Mouse (Mus musculus): ENCODE measurements around the gene Gli1. TPM values are rescaled to one million over a fixed set of nuclear protein-coding genes. Genes with fewer than 3 reads are reported as not detected.

The Gli1 gene
- 0.55 and 1.0 TPM in 2 replicates for polyA plus RNA-seq (2014; fragmentation: Nextera tagmentation; extraction: Ambion mirVana)

DNA sequence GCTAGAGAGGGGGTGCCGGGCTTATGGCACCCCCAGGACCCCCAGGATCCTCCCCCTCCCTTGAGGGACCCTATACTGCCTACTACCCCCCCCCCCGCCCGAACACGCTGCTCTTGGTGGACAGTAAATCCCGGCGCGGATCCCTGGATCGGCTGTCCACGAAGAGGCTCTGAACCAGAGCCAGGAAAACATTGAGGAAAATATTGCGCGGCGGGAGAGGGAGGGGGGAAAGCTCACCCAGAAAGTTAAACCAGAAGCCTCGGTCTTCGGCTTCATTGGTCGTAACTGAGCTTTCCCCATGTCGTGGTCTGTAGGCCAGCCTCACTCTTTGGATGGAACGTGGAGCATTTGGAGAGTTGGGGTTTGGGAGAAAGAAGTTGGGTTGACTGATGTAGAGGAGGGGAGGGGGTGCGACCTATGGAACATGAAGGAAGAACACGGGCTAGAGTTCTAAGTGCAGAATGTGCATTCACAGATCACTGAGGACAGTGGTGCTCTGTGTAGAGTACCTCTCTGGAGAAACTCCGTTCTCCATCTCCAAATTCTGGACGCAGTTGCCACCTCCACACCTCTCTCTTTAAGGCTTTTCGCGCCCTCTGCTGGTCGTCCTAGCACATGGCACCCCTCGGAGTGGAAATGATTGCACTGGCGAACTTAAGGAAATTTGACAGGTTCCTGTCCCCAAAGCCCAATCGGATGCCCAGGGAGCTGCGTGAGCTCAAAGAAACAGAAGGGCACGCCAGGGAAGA is at the start of gene Gli1:
Gli1 (minus strand) TSS at position 84 of the 749 bp plus-strand sequence.
- H3K4me1 ChIP-seq (ENCODE audit: control insufficient read depth, insufficient read depth, low read length), result peaks cover 23% of the 10 kb centered on the region
- peak within 1 kb of the TSS; percentile 64 for H3K4me2 ChIP-seq (ENCODE audit: low read length)
- H3K36me3 ChIP-seq (ENCODE audit: control insufficient read depth, insufficient read depth, low read length), result no peaks in the 10 kb centered on the region
- peak within 1 kb of the TSS; percentile 29 for H3K4me3 ChIP-seq (ENCODE audit: low read depth, low read length)
- H3K27me3 ChIP-seq (replicated peaks; ENCODE audit: control insufficient read depth, insufficient read depth, low read length), result peaks cover 23% of the 10 kb centered on the region; the same call in 1 of the 2 replicates
- under 1% methylated on average over 29 of the region's 29 CpGs for WGBS
- no peaks in the 10 kb centered on the region for H3K9me3 ChIP-seq (replicated peaks; ENCODE audit: control insufficient read depth, low read length)
- H3K27ac ChIP-seq (ENCODE audit: low read depth, low read length), result no peak within 1 kb of the TSS
- ATAC-seq, result peak; percentile 53
- H3K9ac ChIP-seq (ENCODE audit: low read length), result no peak within 1 kb of the TSS
- peak; percentile 82 for DNase-seq (ENCODE audit: low spot score)

DNA sequence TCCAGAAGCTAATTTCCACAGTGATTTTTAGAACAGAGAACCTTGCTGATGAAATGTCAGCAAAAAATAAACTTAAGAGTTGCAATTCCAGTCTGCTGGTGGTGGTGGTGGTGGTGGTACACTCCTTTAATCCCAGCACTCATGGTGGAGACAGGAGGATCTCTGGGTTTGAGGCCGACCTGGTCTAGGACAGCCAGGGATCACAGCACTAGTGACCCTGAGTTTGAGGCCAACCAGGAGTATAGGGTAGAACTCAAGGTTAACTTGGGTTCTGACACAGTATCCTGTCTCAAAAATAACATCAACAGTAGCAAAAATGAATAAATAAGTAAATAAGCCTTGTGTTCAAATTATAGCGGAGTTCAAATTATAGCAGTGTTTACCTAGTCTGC is 40.0 kb upstream of the Gli1 start:
- Histone ChIP-seq H3K27ac (ENCODE audit: low read depth, low read length) (no peak overlapping the region), H3K4me2 (ENCODE audit: low read length) (peak overlapping the region; percentile 64), H3K4me3 (ENCODE audit: low read depth, low read length) (peak overlapping the region; percentile 63), H3K36me3 (ENCODE audit: control insufficient read depth, insufficient read depth, low read length) (no peaks in the 10 kb centered on the region), H3K9me3 (replicated peaks; ENCODE audit: control insufficient read depth, low read length) (no peaks in the 10 kb centered on the region), H3K4me1 (ENCODE audit: control insufficient read depth, insufficient read depth, low read length) (peaks cover 9% of the 10 kb centered on the region), H3K9ac (ENCODE audit: low read length) (peak overlapping the region; percentile 91), H3K27me3 (replicated peaks; ENCODE audit: control insufficient read depth, insufficient read depth, low read length) (no peaks in the 10 kb centered on the region)
- no peak for ATAC-seq
- no peak for DNase-seq (ENCODE audit: low spot score)
- 52% methylated on average over 2 of the region's 2 CpGs for WGBS

DNA sequence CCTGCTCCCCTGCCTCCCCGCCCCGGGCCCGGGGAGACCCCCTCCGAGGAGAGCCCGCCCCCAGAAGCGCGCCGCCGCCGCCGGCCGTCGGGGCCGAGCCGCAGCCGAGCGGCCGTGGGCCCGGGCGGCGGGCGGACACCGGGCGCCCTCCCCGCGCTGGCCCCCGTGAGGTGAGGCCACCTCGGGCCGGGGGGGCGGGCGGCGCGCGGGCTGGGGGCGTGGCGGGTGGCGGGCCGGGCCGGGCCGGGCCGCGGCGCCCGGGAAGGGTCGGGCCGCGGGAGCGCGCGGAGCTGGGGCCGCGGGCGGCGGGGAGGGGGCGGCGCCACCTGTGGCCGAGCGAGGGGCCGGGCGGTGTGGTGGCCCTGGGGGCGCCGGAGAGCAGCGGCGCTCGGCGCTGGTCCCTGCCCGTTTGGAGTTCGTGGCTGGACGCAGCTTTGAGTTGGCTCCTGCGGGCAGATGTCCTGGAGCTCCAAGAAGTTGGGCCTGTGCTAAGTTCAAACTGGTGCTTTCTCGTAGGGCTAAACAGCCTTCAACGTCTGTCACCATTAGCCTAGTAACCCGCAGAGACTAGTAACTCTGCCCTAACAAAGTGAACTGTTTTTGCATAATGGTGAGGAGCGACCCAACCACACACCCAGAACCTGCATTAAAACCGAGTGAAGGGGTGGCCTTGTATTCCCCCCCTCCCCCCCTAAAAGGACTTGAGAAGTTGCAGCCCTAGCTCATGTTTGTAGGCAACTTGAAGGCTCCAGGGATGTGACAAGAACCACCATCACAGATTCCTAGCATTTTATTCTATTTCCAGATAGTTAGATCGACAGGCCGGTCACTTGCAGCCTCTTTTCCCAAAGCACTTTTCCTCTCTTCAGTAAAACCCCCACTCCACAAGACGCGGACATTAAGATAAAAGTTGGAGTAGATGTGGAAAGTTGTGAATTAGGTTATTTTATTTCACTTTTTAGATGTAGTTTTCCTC is 39.3 kb upstream of the Gli1 start:
- WGBS, result under 1% methylated on average over 36 of the region's 79 CpGs
- H3K9me3 ChIP-seq (replicated peaks; ENCODE audit: control insufficient read depth, low read length), result no peaks in the 10 kb centered on the region
- peak overlapping the region; percentile 64 for H3K4me2 ChIP-seq (ENCODE audit: low read length)
- ATAC-seq (peak; percentile 73), DNase-seq (ENCODE audit: low spot score) (peak; percentile 67)
- peaks cover 9% of the 10 kb centered on the region for H3K4me1 ChIP-seq (ENCODE audit: control insufficient read depth, insufficient read depth, low read length)
- peak overlapping the region; percentile 63 for H3K4me3 ChIP-seq (ENCODE audit: low read depth, low read length)
- H3K9ac ChIP-seq (ENCODE audit: low read length), result peak overlapping the region; percentile 91
- peak overlapping the region; percentile 96 for H3K27ac ChIP-seq (ENCODE audit: low read depth, low read length)
- H3K36me3 ChIP-seq (ENCODE audit: control insufficient read depth, insufficient read depth, low read length), result no peaks in the 10 kb centered on the region
- H3K27me3 ChIP-seq (replicated peaks; ENCODE audit: control insufficient read depth, insufficient read depth, low read length), result no peaks in the 10 kb centered on the region

DNA sequence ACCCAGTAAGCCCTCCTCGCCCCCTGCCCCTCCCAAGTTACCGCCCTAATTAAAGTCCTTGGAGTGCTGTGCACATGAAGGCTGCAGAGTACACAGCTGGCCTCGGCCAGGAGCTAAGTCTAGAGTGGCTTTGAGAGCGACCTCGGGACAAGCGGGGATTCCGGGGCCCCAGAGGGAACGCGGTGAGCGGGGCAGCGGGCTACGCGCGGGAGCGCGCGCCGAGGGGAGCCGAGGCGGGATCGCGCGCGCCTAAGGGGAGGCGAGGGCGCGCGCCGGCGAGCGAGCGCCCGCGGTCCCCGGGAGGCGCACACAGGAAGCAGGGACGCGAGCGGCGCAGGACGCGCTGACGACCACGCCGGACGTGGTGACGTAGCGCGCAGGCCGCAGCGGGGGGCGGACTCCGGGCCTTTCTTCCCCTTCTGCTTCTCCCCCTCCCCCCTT is 38.5 kb upstream of the Gli1 start, which contains the start of gene R3hdm2:
R3hdm2 (plus strand) TSS at position 77 of the 441 bp plus-strand sequence.
- ATAC-seq, result peak; percentile 97
- Histone ChIP-seq H3K4me3 (ENCODE audit: low read depth, low read length) (peak within 1 kb of the TSS; percentile 63), H3K4me1 (ENCODE audit: control insufficient read depth, insufficient read depth, low read length) (peaks cover 9% of the 10 kb centered on the region), H3K27me3 (replicated peaks; ENCODE audit: control insufficient read depth, insufficient read depth, low read length) (no peaks in the 10 kb centered on the region), H3K27ac (ENCODE audit: low read depth, low read length) (peak within 1 kb of the TSS; percentile 96), H3K9ac (ENCODE audit: low read length) (peak within 1 kb of the TSS; percentile 91), H3K4me2 (ENCODE audit: low read length) (peak within 1 kb of the TSS; percentile 64), H3K9me3 (replicated peaks; ENCODE audit: control insufficient read depth, low read length) (no peaks in the 10 kb centered on the region), H3K36me3 (ENCODE audit: control insufficient read depth, insufficient read depth, low read length) (no peaks in the 10 kb centered on the region)
- peak; percentile 97 for DNase-seq (ENCODE audit: low spot score)
- under 1% methylated on average over 30 of the region's 53 CpGs for WGBS

DNA sequence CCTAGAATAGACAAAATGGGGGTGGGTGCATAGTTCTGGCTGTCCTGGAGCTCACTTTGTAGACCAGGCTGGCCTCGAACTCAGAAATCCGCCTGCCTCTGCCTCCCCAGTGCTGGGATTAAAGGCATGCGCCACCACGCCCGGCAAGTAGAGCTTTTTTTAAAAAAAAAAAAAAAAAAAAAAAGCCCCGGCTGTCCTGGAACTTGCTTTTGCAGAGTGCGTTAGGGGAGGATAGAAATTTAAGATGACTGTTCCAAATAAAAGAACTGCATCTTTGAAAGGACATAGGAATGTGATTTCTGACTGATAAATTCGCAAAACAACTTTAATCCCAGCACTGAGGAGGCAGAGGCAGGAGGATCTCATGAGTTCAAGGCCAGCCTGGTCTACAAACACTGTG is 37.9 kb upstream of the Gli1 start:
- 87% methylated on average over 8 of the region's 8 CpGs for WGBS
- ATAC-seq (no peak), DNase-seq (ENCODE audit: low spot score) (no peak)
- no peaks in the 10 kb centered on the region for H3K9me3 ChIP-seq (replicated peaks; ENCODE audit: control insufficient read depth, low read length)
- peak overlapping the region; percentile 91 for H3K9ac ChIP-seq (ENCODE audit: low read length)
- H3K27me3 ChIP-seq (replicated peaks; ENCODE audit: control insufficient read depth, insufficient read depth, low read length), result no peaks in the 10 kb centered on the region
- H3K27ac ChIP-seq (ENCODE audit: low read depth, low read length), result peak overlapping the region; percentile 96; the same call in 1 of the 2 replicates
- H3K4me3 ChIP-seq (ENCODE audit: low read depth, low read length), result peak overlapping the region; percentile 63
- no peaks in the 10 kb centered on the region for H3K36me3 ChIP-seq (ENCODE audit: control insufficient read depth, insufficient read depth, low read length)
- peaks cover 9% of the 10 kb centered on the region for H3K4me1 ChIP-seq (ENCODE audit: control insufficient read depth, insufficient read depth, low read length)
- H3K4me2 ChIP-seq (ENCODE audit: low read length), result peak overlapping the region; percentile 58

DNA sequence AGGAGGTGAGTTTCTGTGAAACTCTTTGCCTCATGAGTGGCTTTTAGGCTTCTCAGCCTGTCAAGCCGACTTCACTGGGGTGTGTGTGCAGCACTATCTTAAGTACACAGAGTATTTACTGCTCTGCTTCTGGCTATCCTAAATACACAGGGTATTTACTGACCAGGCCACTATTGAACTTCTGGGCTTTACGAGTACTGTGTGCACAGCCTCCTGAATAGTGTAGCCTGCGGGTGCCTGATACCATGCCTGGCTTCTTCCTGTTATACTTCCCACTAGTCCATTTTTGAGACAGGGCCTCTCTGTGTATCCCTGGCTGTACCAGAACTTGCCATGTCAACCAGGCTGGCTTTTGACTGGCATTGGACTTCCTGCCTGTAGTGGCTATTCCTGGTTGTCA is 35.9 kb upstream of the Gli1 start:
- 75% methylated on average over 3 of the region's 3 CpGs for WGBS
- Histone ChIP-seq H3K4me2 (ENCODE audit: low read length) (no peak overlapping the region), H3K36me3 (ENCODE audit: control insufficient read depth, insufficient read depth, low read length) (no peaks in the 10 kb centered on the region), H3K9ac (ENCODE audit: low read length) (no peak overlapping the region), H3K27ac (ENCODE audit: low read depth, low read length) (no peak overlapping the region), H3K9me3 (replicated peaks; ENCODE audit: control insufficient read depth, low read length) (no peaks in the 10 kb centered on the region), H3K27me3 (replicated peaks; ENCODE audit: control insufficient read depth, insufficient read depth, low read length) (no peaks in the 10 kb centered on the region), H3K4me1 (ENCODE audit: control insufficient read depth, insufficient read depth, low read length) (peaks cover 7% of the 10 kb centered on the region), H3K4me3 (ENCODE audit: low read depth, low read length) (no peak overlapping the region)
- no peak for ATAC-seq
- DNase-seq (ENCODE audit: low spot score), result no peak

DNA sequence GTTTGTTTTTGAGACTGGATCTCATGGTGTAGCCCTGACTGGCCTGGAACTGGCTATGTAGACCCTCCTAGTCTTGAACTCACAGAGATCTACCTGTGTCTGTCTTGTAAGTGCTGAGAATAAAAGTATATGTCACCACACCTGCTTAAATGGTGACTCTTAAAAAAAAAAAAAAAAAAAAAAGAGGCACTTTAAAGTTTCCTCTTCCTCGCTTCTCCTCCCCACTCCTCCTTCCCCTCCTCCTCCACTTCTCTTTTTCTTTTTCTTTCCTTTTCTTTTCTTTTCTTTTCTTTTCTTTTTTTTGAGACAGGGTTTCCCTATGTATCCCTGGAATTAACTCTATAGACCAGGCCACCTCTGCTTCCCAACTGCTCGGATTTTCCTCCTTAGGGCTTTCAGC is 29.2 kb upstream of the Gli1 start:
- WGBS, result 51% methylated on average over 2 of the region's 2 CpGs
- H3K4me1 ChIP-seq (ENCODE audit: control insufficient read depth, insufficient read depth, low read length), result no peaks in the 10 kb centered on the region
- H3K27me3 ChIP-seq (replicated peaks; ENCODE audit: control insufficient read depth, insufficient read depth, low read length), result no peaks in the 10 kb centered on the region
- H3K4me3 ChIP-seq (ENCODE audit: low read depth, low read length), result no peak overlapping the region
- no peak overlapping the region for H3K9ac ChIP-seq (ENCODE audit: low read length)
- no peak overlapping the region for H3K4me2 ChIP-seq (ENCODE audit: low read length)
- H3K36me3 ChIP-seq (ENCODE audit: control insufficient read depth, insufficient read depth, low read length), result no peaks in the 10 kb centered on the region
- H3K27ac ChIP-seq (ENCODE audit: low read depth, low read length), result no peak overlapping the region
- ATAC-seq (no peak), DNase-seq (ENCODE audit: low spot score) (no peak)
- H3K9me3 ChIP-seq (replicated peaks; ENCODE audit: control insufficient read depth, low read length), result no peaks in the 10 kb centered on the region

DNA sequence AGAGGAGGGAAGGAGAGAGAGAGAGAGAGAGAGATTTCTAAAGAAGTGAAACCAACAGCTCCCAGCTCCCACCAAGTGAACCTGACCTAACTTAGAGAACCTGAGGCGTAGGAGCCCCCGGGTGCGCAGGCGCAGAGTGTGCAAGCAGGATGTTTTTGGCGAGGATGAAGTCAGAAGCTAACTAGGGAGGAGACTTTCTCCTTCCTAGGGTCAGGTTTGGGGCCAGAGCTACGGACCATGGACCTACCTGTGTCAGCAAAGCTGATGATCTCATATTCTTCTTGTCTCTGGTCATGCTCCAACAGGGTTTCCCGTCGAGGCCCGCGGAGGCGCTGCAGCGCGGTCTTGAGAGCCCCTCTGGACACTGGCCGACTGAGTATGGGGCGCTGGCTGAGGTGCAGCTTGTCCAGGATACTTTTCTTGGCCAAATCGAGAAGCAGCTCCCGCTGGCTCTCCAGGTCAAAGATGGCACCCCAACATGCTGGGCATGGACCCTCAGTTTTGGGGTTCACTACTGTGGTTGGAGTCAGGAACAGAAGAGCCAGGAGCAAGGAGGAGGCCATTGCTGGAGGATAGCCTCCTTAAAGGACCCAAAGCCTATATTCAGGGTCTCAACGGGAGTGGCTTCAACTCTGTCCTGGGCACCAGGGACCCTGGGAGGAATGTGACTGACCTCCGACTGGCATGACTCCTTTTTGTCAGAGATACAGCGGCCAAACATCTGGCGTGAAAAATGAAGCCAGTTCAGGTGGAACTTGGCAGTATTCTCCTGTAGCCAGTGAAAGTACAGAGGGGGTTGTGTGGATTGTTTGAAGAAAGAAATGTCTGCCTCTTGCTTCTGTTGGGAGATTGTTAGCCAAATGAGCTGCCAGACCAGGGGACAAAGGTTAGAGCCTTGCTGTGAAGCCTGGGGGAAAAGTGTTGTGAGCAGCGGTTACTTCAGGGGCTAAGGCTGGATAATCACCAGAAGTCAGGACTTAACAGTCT is 28.4 kb upstream of the Gli1 start, which contains the start of gene Inhbc:
Inhbc (minus strand) TSS at position 598 of the 987 bp plus-strand sequence.
- Histone ChIP-seq H3K4me3 (ENCODE audit: low read depth, low read length) (no peak within 1 kb of the TSS), H3K4me1 (ENCODE audit: control insufficient read depth, insufficient read depth, low read length) (no peaks in the 10 kb centered on the region)

More for the DNA sequence above, 28.4 kb upstream of the Gli1 start, which contains the start of gene Inhbc:
- Histone ChIP-seq H3K4me2 (ENCODE audit: low read length) (no peak within 1 kb of the TSS), H3K27ac (ENCODE audit: low read depth, low read length) (no peak within 1 kb of the TSS), H3K36me3 (ENCODE audit: control insufficient read depth, insufficient read depth, low read length) (no peaks in the 10 kb centered on the region), H3K27me3 (replicated peaks; ENCODE audit: control insufficient read depth, insufficient read depth, low read length) (no peaks in the 10 kb centered on the region), H3K9ac (ENCODE audit: low read length) (no peak within 1 kb of the TSS), H3K9me3 (replicated peaks; ENCODE audit: control insufficient read depth, low read length) (no peaks in the 10 kb centered on the region)
- DNase-seq (ENCODE audit: low spot score) (no peak), ATAC-seq (no peak)
- WGBS, result 76% methylated on average over 22 of the region's 22 CpGs
